Mouse (Mus musculus) embryonic facial prominence, embryonic 13.5 days (tissue): ENCODE measurements around the gene 4930519P11Rik. TPM values are rescaled to one million over a fixed set of nuclear protein-coding genes. Genes with fewer than 3 reads are reported as not detected.

Experiments
- ATAC-seq: fragments of 200-750 bp; cut with Nextera tagmentation; 2 replicates; pipeline ENCODE4 v1.8.0; 2017; ENCODE audit warnings: low read depth; ENCODE audit not compliant: insufficient number of reproducible peaks, insufficient read depth, low FRiP score, low TSS enrichment
- H3K27ac ChIP-seq: fragments of 300-500 bp; sonication (generic); 2 replicates; pipeline ENCODE4 v1.5.1; 2015; ENCODE audit warnings: moderate library complexity, mild to moderate bottlenecking, inconsistent platforms
- H3K27me3 ChIP-seq: fragments of 300-500 bp; sonication (generic); 2 replicates; pipeline ENCODE4 v1.6.1; 2015; ENCODE audit warnings: mild to moderate bottlenecking, inconsistent platforms
- H3K36me3 ChIP-seq: fragments of 300-500 bp; sonication (generic); 2 replicates; pipeline ENCODE4 v1.6.1; 2015; ENCODE audit warnings: mild to moderate bottlenecking, inconsistent platforms
- H3K4me1 ChIP-seq: fragments of 300-500 bp; sonication (generic); 2 replicates; pipeline ENCODE4 v1.6.1; 2015; ENCODE audit warnings: inconsistent platforms
- H3K4me2 ChIP-seq: fragments of 300-500 bp; sonication (generic); 2 replicates; pipeline ENCODE4 v1.6.1; 2015; ENCODE audit warnings: moderate library complexity, mild to moderate bottlenecking, inconsistent platforms
- H3K4me3 ChIP-seq: fragments of 300-500 bp; sonication (generic); 2 replicates; pipeline ENCODE4 v1.5.1; 2015; ENCODE audit warnings: mild to moderate bottlenecking, inconsistent platforms
- H3K9ac ChIP-seq: fragments of 300-500 bp; sonication (generic); 2 replicates; pipeline ENCODE4 v1.6.1; 2015; ENCODE audit warnings: mild to moderate bottlenecking, inconsistent platforms
- H3K9me3 ChIP-seq: fragments of 300-500 bp; sonication (generic); 2 replicates; pipeline ENCODE4 v1.6.1; 2016; ENCODE audit warnings: inconsistent platforms
- WGBS: fragments of 180-500 bp; shearing (Covaris S2); methylation state at CpG from one replicate; pipeline ENCODE4 v1.1.7; 2015; ENCODE audit warnings: mixed read lengths; 5-methylcytosine and 5-hydroxymethylcytosine counted together
- polyA plus RNA-seq: library from polyadenylated mRNA; unstranded; fragments of >200 nt; fragmentation: Nextera tagmentation; extraction: Ambion mirVana; gene quantifications from 2 replicates; pipeline ENCODE4 v1.2.1, GENCODE M21; 2015

Gene 4930519P11Rik
- polyA plus RNA-seq, 1 experiment from 2014 or later = not detected

DNA sequence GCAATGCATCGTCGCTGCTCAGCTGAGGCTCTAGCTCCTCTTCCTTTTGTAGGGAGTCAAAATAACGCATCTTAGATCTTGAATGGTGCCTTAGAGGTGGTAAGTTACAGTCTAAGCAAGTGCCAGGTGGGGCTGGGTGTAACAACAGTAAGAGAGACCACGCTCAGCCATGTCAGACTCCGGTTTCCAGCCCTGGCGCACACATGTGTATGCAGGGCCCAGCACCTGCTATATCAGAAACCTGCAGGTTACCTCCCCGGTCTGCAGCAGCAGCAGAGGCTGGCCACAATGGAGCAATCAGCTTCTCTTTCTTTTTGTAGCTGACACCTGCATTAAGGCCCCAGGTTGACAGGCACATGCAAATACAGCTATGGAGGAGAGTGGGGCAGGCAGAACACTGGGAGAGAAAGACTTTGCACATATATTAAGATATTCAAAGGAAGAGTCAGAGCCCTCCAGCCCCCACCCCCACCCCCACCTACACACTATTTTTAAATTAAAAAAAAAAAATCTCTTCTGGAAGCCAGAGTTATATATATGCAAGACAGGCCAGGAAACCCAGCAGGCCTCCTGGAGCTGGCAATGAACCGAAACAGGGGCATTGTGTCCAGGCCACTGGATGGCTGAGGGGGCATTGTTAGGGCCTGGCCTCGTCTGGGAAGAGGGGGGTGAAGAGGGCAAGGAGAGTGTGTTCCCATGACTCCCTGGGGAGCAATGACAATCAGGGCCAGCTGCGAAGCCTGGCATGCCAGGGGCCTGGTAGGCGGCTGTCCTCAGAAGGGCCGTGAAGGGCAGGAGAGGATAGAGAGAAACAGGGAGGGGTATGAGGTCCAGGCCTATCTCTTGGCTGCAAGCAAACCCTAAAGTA lies 36.1 kb downstream of the 4930519P11Rik start:
- Histone ChIP-seq H3K9ac (no peak overlapping the region), H3K4me3 (no peak overlapping the region), H3K4me2 (no peak overlapping the region), H3K9me3 (no peaks in the 10 kb centered on the region), H3K27ac (no peak overlapping the region), H3K4me1 (no peaks in the 10 kb centered on the region; the same call in 1 of the 2 replicates), H3K27me3 (no peaks in the 10 kb centered on the region), H3K36me3 (no peaks in the 10 kb centered on the region)
- WGBS = 43% methylated on average over 12 of the region's 12 CpGs
- no peak for ATAC-seq

DNA sequence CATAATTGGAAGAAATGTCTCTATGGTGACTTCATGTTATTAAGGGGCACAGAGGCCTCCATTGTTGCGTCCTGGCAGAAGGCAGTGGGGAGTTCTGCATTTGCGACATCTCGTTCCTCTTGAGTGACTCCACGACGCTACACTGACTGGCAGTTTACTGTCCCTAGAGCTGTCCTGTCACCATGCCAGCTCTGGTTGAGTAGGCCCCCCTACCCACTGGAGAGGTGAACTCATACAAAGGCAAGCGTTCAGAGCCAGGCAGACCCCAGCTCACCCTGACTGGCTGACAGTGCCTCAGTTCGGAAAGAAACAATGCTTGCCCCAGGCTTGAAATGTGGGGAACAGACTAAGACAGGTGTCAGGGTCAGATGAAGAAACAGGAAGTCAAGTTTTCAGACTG lies 39.0 kb downstream of the 4930519P11Rik start:
- WGBS = 55% methylated on average over 7 of the region's 7 CpGs
- ATAC-seq = no peak
- Histone ChIP-seq H3K4me2 (no peak overlapping the region), H3K4me1 (peaks cover 11% of the 10 kb centered on the region), H3K4me3 (no peak overlapping the region), H3K36me3 (no peaks in the 10 kb centered on the region), H3K9me3 (no peaks in the 10 kb centered on the region), H3K27me3 (no peaks in the 10 kb centered on the region), H3K9ac (no peak overlapping the region), H3K27ac (no peak overlapping the region)

DNA sequence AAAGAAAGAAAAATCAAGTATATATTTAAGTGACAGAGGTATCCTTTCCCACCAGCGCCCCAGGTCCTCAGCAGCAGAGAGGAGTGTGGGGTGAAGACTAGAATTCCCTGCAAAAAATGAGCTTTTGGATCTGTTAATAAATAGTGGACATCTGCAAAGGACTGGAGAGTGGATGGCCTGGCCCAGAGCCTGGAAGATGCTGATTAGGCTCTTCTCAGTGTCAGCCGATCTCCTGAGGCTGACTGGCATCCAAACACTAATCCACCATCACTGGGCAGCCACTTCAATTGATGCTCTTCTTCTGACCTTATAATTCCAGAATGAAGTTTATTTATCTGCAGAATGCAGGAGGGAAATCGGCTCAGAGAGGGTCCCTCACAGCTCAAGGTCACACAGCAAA lies 40.2 kb downstream of the 4930519P11Rik start:
- Histone ChIP-seq H3K4me1 (peaks cover 23% of the 10 kb centered on the region), H3K4me2 (no peak overlapping the region), H3K36me3 (no peaks in the 10 kb centered on the region), H3K27ac (no peak overlapping the region), H3K9ac (0 out of 2 replicates have a peak overlapping the region, but pooled peaks have one; percentile 36), H3K4me3 (no peak overlapping the region), H3K27me3 (no peaks in the 10 kb centered on the region), H3K9me3 (no peaks in the 10 kb centered on the region)
- ATAC-seq = no peak
- WGBS = 84% methylated on average over 3 of the region's 3 CpGs

DNA sequence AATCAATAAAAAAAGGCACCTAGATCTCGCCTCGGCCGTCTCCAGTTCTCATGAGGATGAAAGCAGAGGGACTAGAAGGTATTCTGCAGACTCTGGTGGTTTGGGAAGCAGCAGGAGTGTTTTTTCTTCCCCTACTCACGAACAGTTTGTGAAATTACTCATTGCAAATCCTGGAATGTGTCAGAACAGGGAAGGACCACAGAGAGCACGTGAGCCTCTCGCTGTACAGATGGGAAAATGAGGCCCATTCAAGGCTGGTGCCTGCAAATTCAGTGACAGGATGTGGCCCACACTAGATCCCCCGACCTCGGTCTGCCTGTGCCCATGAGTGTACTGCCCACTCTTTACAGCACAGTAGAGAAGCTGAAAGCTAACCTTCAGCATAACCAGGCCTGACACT lies 41.3 kb downstream of the 4930519P11Rik start:
- Histone ChIP-seq H3K36me3 (no peaks in the 10 kb centered on the region), H3K27ac (peak overlapping the region; percentile 48; the same call in 1 of the 2 replicates), H3K27me3 (no peaks in the 10 kb centered on the region), H3K4me1 (peaks cover 33% of the 10 kb centered on the region), H3K9ac (peak overlapping the region; percentile 36; the same call in 1 of the 2 replicates), H3K9me3 (no peaks in the 10 kb centered on the region), H3K4me2 (no peak overlapping the region), H3K4me3 (no peak overlapping the region)
- 70% methylated on average over 8 of the region's 8 CpGs for WGBS
- ATAC-seq = no peak

DNA sequence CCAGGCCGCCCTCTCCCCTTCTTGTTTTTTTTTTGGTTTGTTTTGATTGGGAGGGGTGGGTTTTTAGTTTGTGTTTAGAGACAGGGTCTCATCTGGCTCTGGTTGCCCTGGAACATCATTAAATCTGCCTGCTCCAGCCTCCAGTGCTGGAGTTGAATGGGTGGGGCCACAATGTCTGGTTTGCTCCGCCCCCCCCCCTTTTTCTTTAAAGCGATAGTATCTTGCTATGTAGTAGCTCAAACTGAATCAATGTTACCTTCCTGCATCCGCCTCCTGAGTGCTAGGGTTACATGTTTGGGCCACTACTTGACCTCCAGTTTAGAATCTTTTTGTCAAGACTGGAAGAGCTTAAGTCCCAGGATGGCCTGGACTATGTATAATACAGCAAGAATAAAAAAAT lies 42.0 kb downstream of the 4930519P11Rik start:
- H3K9ac ChIP-seq = no peak overlapping the region
- no peaks in the 10 kb centered on the region for H3K9me3 ChIP-seq
- ATAC-seq = no peak
- H3K4me2 ChIP-seq = no peak overlapping the region
- H3K27me3 ChIP-seq = no peaks in the 10 kb centered on the region
- H3K4me3 ChIP-seq = no peak overlapping the region
- H3K36me3 ChIP-seq = no peaks in the 10 kb centered on the region
- H3K27ac ChIP-seq = no peak overlapping the region
- peaks cover 39% of the 10 kb centered on the region for H3K4me1 ChIP-seq
- WGBS = 85% methylated on average over 4 of the region's 4 CpGs

DNA sequence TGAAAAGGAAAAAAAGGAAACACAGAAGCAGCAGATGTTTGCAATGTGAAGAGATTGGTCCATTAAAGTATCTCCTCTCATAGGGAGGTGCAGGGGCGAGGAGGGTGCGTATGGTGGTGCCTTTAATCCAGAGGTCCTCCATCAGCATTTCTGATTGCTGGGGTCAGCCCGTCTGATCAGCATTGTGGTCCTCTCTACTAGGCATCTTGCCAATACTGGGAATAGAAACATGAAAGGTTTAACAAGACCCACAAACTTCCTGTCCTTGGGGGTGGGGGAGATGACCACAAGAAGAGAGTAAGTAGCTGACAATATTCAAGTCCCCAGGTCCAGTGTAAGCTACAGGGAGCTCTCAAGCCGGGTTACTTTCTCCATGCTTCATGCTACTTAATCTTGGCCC lies 42.6 kb downstream of the 4930519P11Rik start:
- Histone ChIP-seq H3K36me3 (no peaks in the 10 kb centered on the region), H3K4me3 (peak overlapping the region; percentile 77), H3K9me3 (no peaks in the 10 kb centered on the region), H3K4me1 (peaks cover 44% of the 10 kb centered on the region), H3K27me3 (no peaks in the 10 kb centered on the region), H3K4me2 (peak overlapping the region; percentile 86), H3K9ac (no peak overlapping the region; the same call in 1 of the 2 replicates), H3K27ac (no peak overlapping the region)
- ATAC-seq = no peak
- 64% methylated on average over 4 of the region's 4 CpGs for WGBS

DNA sequence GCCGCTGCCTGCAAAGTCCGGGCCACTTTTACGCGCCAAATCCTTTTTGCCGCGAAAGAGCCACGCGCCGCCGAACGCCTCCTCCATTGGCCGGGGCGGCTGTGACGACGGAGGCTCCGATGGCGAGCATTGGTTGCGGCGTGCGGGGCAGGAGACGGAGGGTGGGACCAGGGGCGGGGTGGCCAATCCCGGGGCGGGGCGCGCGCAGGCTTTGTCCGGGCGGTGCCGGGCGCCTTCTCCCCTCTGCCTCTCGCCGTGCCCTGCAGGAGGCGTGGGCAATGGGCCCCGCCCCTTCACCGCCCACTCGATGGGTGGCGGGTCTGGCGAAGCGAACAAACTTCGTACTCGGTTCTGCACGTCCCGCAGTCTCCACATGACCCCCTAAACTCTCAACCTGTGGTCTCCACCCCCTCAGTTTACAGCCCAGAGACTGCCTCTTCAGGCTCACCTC lies 43.4 kb downstream of the 4930519P11Rik start, which contains the start of gene E2f1:
Gene E2f1 (minus strand): TSS at position 57 of the 451 bp plus-strand sequence.
- peaks cover 48% of the 10 kb centered on the region for H3K4me1 ChIP-seq
- H3K9me3 ChIP-seq = no peaks in the 10 kb centered on the region
- peak within 1 kb of the TSS; percentile 86 for H3K4me2 ChIP-seq
- no peaks in the 10 kb centered on the region for H3K36me3 ChIP-seq
- H3K27me3 ChIP-seq = no peaks in the 10 kb centered on the region
- peak within 1 kb of the TSS; percentile 77 for H3K4me3 ChIP-seq
- peak within 1 kb of the TSS; percentile 88 for H3K27ac ChIP-seq
- 0% methylated on average over 43 of the region's 44 CpGs for WGBS
- ATAC-seq = peak; percentile 98
- H3K9ac ChIP-seq = peak within 1 kb of the TSS; percentile 80

DNA sequence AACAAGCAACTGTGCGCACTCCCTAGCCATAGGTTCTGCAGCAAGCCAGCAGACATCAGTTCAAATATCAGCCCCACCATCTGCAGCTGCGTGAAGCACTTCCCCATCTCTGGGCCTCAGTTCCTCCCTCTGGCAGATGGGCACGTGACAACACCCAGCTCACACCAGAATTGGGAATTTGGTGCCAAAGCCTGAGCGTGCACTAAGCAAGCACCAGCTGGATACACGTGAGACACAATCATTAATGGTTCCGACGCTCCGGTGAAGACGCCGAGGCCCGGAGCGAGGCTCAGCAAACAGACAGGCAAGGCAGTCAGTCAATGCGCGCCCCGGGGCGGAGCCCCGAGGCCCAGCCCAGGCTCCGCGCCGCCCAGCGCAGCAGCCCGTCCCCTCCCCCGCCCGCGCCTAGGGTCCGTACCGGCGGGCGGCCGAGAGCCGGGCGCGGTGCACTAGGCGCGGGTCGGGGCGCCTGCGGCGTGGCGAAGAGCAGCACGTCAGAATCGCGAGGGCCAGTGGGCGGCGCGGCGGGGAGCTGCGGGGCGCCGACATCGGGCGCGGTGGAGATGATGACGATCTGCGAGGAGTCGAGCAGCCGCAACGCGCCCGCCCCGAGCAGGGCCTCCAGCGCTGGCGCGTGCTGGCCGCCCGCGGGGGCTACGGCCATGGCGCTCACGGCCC lies 44.0 kb downstream of the 4930519P11Rik start:
- peaks cover 48% of the 10 kb centered on the region for H3K4me1 ChIP-seq

DNA sequence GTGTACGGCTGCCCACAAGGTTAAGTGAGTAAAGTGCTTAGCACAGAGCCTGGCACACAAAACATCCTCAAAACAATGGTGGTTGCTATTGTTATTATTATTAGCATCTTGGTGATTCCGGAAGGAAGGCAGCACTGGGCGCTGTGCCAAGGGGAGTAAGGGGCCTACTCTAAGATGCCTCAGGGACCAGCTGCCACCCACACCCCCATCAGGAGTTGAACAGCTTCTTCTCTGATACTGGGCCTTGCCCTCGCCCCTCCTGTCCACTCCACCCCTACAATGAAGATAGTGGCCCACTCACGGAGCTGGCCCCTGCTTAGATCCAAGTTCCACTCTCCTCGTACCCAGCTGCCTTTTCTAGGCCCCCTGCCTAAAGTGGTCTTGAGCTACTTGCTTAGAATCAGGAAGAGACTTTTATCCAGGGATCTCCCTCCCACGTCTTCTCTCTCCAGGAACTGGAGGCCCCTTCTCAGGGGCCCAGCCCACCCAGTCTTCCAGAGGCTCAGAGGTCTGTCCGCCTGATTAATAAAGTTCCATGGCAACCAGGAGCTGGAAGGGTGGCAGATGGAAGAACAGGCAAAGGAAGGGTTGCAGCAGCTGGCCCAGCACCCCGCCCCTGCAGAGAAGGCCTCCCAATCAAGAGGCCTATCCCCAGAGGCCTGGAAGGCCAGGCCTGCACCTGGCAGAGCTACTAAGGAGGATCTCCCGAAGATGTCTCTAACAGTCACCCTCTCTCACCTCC lies 44.7 kb downstream of the 4930519P11Rik start:
- Histone ChIP-seq H3K9me3 (no peaks in the 10 kb centered on the region), H3K4me2 (peak overlapping the region; percentile 86), H3K4me3 (peak overlapping the region; percentile 77), H3K36me3 (peaks cover 9% of the 10 kb centered on the region), H3K27ac (peak overlapping the region; percentile 88), H3K27me3 (no peaks in the 10 kb centered on the region), H3K4me1 (peaks cover 48% of the 10 kb centered on the region), H3K9ac (peak overlapping the region; percentile 80)
- ATAC-seq = no peak
- WGBS = 18% methylated on average over 10 of the region's 10 CpGs

More for the DNA sequence above, 44.0 kb downstream of the 4930519P11Rik start:
- peak; percentile 54 for ATAC-seq
- Histone ChIP-seq H3K4me2 (peak overlapping the region; percentile 86), H3K4me3 (peak overlapping the region; percentile 77), H3K9ac (peak overlapping the region; percentile 80), H3K9me3 (no peaks in the 10 kb centered on the region), H3K27ac (peak overlapping the region; percentile 88), H3K36me3 (peaks cover 2% of the 10 kb centered on the region), H3K27me3 (no peaks in the 10 kb centered on the region)
- WGBS = 0% methylated on average over 48 of the region's 70 CpGs

DNA sequence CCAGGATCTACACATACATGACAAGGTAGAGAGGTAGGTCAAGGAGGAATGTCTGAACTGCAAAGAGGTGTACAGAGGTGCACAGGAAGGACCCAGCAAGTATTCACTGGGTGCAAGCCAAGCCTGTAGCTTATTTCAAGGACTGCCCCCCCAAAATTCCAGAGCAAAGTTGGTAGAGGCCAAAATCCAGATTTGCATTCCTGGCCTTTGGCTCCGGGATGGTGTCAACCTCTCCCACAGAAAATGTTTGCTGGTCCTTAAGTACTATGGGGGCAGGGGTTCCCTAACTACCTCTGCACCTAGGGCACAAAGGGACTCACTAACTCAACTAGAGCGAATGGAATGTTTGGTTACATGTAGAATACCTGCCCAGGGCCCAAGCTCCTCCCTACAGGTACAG lies 45.5 kb downstream of the 4930519P11Rik start:
- WGBS = 77% methylated on average over 2 of the region's 2 CpGs
- Histone ChIP-seq H3K9me3 (no peaks in the 10 kb centered on the region), H3K4me3 (peak overlapping the region; percentile 77), H3K36me3 (peaks cover 16% of the 10 kb centered on the region), H3K4me1 (peaks cover 48% of the 10 kb centered on the region), H3K4me2 (peak overlapping the region; percentile 86), H3K27ac (peak overlapping the region; percentile 88; the same call in 1 of the 2 replicates), H3K9ac (peak overlapping the region; percentile 80), H3K27me3 (no peaks in the 10 kb centered on the region)
- no peak for ATAC-seq

DNA sequence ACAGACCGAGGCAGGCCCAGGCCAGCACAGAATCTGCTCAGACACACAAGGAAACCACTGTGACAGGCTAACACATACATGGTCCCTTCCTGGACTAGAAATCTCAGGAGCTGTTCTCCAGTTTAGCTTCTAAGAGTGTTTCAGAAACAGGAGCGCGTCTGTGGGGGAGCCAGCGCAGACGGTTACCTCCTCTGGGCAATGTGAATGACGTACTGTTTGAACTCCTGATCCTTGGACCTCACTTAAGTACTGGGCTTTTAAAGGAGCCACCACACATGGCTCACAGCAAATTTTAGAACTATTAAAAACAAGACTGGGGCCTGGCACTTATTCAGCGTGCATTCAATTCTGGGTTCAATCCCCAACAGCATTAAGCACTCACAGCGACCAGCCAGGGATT lies 46.6 kb downstream of the 4930519P11Rik start:
- H3K27me3 ChIP-seq = no peaks in the 10 kb centered on the region
- 0 out of 2 replicates have a peak overlapping the region, but pooled peaks have one; percentile 27 for H3K9ac ChIP-seq
- H3K4me3 ChIP-seq = no peak overlapping the region
- H3K27ac ChIP-seq = peak overlapping the region; percentile 33; the same call in 1 of the 2 replicates
- H3K9me3 ChIP-seq = no peaks in the 10 kb centered on the region
- peak overlapping the region; percentile 9; the same call in 1 of the 2 replicates for H3K4me2 ChIP-seq
- H3K4me1 ChIP-seq = peaks cover 48% of the 10 kb centered on the region
- no peak for ATAC-seq
- 44% methylated on average over 8 of the region's 8 CpGs for WGBS
- H3K36me3 ChIP-seq = peaks cover 21% of the 10 kb centered on the region
